Mouse (Mus musculus) forebrain, embryonic 10.5 days (tissue): ENCODE measurements at regions not wholly inside any gene's neighbourhood (a gene's known extent, or its start where the extent isn't known, plus 50 kb on each side); places are given as distances from the start of the nearest gene placed in this dataset.
A peak's percentile ranks its signal among the peaks of the same experiment; 100 is the strongest.
"Not testable (repeated sequence)": the region's sequence is repeated elsewhere in the genome, so short reads cannot be mapped to it uniquely, and the experiment has no call there.

Source experiments
- DNase-seq: peaks from one replicate; pipeline ENCODE4 v3.0.0-alpha.2; 2017; ENCODE audit warnings: low spot score; ENCODE audit errors: extremely low spot score
- H3K27ac ChIP-seq: fragments of 300-500 bp; sonication (generic); 2 replicates; pipeline ENCODE4 v1.5.1; 2016; ENCODE audit warnings: mild to moderate bottlenecking
- H3K27me3 ChIP-seq: fragments of 300-500 bp; sonication (generic); 2 replicates; pipeline ENCODE4 v1.6.1; 2016; ENCODE audit warnings: mild to moderate bottlenecking; ENCODE audit not compliant: poor library complexity, severe bottlenecking
- H3K36me3 ChIP-seq: fragments of 300-500 bp; sonication (generic); replicated peaks from 2 replicates; pipeline ENCODE4 v1.6.1; 2016; ENCODE audit warnings: mild to moderate bottlenecking, moderate library complexity
- H3K4me1 ChIP-seq: fragments of 300-500 bp; sonication (generic); 2 replicates; pipeline ENCODE4 v1.6.1; 2016
- H3K4me3 ChIP-seq: fragments of 300-500 bp; sonication (generic); 2 replicates; pipeline ENCODE4 v1.5.1; 2016; ENCODE audit warnings: mild to moderate bottlenecking, moderate library complexity
- H3K9me3 ChIP-seq: fragments of 300-500 bp; sonication (generic); 2 replicates; pipeline ENCODE4 v1.6.1; 2016; ENCODE audit warnings: mild to moderate bottlenecking, moderate library complexity
- WGBS: fragments of 180-500 bp; shearing (Covaris S2); methylation state at CpG from one replicate; pipeline ENCODE4 v1.1.7; 2016; 5-methylcytosine and 5-hydroxymethylcytosine counted together

DNA sequence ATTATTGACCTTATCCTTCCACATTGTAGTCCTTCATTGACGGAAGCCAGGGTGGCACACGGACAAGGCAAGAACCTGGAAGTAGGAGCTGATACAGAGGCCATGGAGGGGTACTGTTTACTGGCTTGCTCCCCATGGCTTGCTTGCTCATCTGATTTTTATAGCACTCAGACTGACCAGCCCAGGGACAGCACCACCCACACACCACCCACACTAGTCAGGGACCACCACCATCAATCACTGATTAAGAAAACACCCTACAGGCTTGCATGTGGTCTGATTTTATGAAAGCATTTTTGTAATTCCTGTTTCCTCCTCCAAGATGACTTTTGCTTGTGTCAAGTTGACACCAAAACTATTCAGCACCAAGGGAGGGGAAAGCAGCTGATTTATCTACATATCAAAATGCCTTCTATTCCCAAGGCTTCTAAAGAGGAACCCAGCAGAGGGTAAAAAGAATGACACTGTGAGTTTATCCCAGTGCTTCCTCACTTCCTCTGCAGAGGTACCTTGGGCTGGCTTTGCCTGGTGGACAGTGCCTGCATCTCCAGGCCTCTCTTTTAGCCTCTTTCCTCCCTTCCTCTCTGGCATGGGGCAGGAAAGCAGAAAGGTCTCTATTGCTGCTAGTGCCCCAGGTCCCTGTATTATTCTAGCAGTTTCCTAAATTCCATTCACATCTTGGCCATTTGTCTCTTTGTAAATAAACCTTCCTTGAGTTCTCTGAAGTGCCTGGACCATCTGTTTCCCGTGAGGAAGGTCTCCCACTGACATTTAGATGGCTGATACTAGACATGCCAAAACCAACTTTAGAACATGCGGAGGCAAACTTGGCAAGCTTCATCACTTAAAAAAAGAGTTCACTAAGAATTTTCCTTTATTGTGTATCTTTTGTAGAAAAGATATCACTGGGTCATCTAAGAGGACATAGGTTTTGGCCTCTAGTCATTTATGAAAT, 507.6 kb downstream of the Gja1 start:
- Histone ChIP-seq H3K36me3 (no peaks in the 10 kb centered on the region), H3K27ac (no peak overlapping the region), H3K4me1 (no peaks in the 10 kb centered on the region), H3K27me3 (no peaks in the 10 kb centered on the region), H3K9me3 (no peaks in the 10 kb centered on the region), H3K4me3 (no peak overlapping the region)
- WGBS = 87% methylated on average over 4 of the region's 4 CpGs
- no peak for DNase-seq

DNA sequence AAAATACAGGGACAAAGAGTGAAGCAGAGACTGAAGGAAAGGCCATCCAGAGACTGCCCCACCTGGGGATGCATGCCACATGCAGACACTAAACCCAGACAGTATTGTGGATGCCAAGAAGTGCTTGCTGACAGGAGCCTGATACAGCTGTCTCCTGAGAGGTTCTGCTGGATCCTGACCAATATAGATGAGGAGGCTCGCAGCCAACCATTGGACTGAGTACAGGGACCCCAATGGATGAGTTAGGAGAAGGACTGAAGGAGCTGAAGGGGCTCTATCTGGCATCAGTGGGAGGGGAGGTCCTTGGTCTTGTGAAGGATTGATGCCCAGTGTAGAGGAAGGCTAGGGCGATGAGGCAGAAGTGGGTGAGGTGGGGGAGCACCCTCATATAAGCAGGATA, 514.4 kb downstream of the Gja1 start:
- H3K9me3 ChIP-seq, DNase-seq, H3K36me3 ChIP-seq, H3K27ac ChIP-seq, H3K27me3 ChIP-seq, H3K4me3 ChIP-seq: not testable (repeated sequence)
- WGBS = 95% methylated on average over 2 of the region's 2 CpGs
- H3K4me1 ChIP-seq = peaks cover 15% of the 10 kb centered on the region

DNA sequence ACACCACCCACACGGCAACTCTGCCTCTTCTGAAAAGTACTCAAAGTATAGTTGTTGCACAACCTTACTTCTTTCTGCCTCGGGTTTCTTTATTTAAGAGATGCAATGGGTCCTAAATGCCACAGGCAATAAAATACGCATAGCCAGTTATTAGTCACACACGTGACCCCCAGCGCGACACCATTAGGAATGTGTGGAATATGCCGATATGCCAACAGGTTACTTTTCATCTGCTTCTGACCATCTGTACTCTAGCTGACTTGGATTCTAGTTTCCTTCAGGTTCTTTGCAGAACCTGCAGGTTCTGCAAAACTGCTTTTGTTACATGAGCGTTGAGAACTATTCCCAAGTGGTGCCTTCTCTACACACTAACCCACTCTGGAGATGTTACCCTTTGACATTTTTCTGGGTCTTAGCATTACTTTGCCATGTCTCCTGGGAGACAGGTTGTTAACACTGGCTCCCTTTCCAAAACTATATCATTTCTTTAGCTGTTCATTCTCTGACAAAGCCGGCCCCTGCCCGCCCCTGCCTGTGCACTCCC, 515.6 kb downstream of the Gja1 start:
- H3K36me3 ChIP-seq = no peaks in the 10 kb centered on the region
- H3K4me3 ChIP-seq = 0 out of 2 replicates have a peak overlapping the region, but pooled peaks have one; percentile 8
- H3K27me3 ChIP-seq = no peaks in the 10 kb centered on the region
- DNase-seq = no peak
- H3K27ac ChIP-seq = peak overlapping the region; percentile 73
- 66% methylated on average over 10 of the region's 10 CpGs for WGBS
- H3K9me3 ChIP-seq = no peaks in the 10 kb centered on the region
- peaks cover 15% of the 10 kb centered on the region for H3K4me1 ChIP-seq

DNA sequence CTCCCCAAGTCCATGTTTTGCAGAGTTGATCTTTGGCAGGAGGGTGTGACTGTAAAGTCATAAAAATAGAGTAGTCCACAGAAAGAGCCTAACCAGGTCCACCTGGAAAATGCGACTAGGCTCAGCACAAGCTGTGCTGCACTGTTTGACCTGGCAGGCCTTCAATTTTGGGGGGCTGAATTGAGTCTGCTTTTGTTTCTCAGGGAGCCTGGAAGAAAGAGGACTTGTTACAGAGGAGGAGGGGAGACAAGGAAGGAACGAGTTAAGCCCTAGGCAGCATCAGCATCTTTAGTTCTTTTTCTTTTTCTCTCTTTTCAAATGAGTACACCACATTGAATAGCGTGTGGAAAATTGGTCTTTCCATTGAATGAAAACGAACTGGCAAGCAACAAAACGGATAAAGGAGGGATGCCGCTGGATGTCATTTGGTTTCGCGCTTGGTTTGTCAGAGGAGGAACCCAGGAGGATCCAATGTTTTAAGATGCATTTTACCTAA, 516.1 kb downstream of the Gja1 start:
- peak overlapping the region; percentile 73 for H3K27ac ChIP-seq
- 7% methylated on average over 8 of the region's 8 CpGs for WGBS
- no peaks in the 10 kb centered on the region for H3K27me3 ChIP-seq
- H3K9me3 ChIP-seq = no peaks in the 10 kb centered on the region
- H3K36me3 ChIP-seq = no peaks in the 10 kb centered on the region
- no peak for DNase-seq
- H3K4me3 ChIP-seq = peak overlapping the region; percentile 8
- H3K4me1 ChIP-seq = peaks cover 15% of the 10 kb centered on the region

DNA sequence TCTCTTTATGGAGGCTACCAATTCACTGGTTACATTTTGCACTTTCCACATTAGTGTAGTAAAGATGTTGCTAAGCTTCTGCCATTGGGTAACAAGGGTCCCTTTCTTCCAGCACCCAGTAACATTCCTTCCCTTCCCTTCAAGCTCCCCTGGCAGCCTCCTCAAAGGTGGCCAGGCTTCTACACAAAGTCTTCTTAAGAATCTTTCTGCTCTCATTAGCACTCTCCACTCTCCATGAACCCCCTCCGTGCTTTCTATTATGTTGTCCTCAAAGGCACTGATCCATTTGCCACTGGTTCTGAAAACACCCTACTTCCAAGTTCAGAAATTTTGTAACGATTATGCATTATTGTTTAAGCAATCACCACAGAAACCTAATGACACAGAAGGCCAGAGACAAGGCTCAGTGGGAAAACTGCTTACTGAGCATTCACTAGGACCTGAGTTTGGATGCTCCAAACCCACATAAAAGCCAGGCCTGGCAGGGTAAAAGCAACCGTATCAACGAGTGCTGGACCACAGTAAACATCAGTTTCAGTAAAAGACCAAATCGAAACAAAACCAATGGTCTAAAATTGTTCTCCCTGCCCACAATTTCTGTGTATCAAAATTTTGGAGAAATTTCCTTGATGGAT, 522.6 kb downstream of the Gja1 start:
- DNase-seq = no peak
- no peak overlapping the region for H3K4me3 ChIP-seq
- no peaks in the 10 kb centered on the region for H3K9me3 ChIP-seq
- 50% methylated on average over 5 of the region's 5 CpGs for WGBS
- peaks cover 13% of the 10 kb centered on the region for H3K4me1 ChIP-seq
- no peak overlapping the region for H3K27ac ChIP-seq
- no peaks in the 10 kb centered on the region for H3K36me3 ChIP-seq
- no peaks in the 10 kb centered on the region for H3K27me3 ChIP-seq

DNA sequence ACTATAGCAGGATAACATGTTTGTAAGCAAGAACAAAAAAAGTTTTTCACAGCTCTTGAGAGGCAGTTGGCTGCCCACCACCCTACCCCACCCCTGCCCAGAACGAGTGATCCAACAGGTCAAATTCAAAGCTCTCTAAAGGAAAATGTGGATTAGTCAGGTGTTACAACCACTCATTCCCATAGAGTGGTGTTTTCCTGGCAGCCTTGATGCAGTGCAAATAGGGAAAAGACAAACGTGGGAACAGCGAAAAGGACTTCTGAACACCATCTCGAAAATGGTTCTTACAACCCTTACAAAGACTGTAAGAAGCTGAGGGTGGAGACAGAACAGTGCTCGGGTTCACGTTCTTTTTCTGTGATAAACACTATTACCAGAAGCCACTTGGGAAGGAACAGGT, 523.8 kb downstream of the Gja1 start:
- H3K36me3 ChIP-seq = no peaks in the 10 kb centered on the region
- H3K4me3 ChIP-seq = no peak overlapping the region
- no peak for DNase-seq
- no peak overlapping the region for H3K27ac ChIP-seq
- H3K4me1 ChIP-seq = peaks cover 13% of the 10 kb centered on the region
- H3K27me3 ChIP-seq = no peaks in the 10 kb centered on the region
- 89% methylated on average over 6 of the region's 6 CpGs for WGBS
- no peaks in the 10 kb centered on the region for H3K9me3 ChIP-seq

DNA sequence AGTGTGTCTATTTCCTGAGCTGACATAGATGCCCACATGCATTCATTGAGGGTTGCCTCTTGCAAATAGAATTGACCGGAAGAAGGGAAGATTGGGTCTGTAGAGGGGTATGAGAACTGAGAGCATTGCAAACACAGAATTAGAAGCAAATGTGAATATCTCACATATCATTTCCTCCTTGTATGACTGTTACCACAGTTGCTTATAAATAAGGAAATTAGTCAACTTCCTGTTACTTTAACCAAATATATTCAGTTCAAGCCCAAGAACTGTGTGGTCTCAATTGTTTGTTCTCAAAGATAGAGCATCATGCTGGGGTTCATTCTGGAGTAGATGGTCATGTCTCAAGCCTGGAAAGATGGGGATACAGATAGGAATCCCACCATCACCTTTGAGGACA, 535.6 kb downstream of the Gja1 start:
- WGBS = 89% methylated on average over 1 of the region's 1 CpGs
- no peak overlapping the region for H3K27ac ChIP-seq
- no peaks in the 10 kb centered on the region for H3K9me3 ChIP-seq
- peaks cover 9% of the 10 kb centered on the region; the same call in 1 of the 2 replicates for H3K4me1 ChIP-seq
- no peaks in the 10 kb centered on the region for H3K27me3 ChIP-seq
- no peaks in the 10 kb centered on the region for H3K36me3 ChIP-seq
- H3K4me3 ChIP-seq = no peak overlapping the region
- DNase-seq = no peak

DNA sequence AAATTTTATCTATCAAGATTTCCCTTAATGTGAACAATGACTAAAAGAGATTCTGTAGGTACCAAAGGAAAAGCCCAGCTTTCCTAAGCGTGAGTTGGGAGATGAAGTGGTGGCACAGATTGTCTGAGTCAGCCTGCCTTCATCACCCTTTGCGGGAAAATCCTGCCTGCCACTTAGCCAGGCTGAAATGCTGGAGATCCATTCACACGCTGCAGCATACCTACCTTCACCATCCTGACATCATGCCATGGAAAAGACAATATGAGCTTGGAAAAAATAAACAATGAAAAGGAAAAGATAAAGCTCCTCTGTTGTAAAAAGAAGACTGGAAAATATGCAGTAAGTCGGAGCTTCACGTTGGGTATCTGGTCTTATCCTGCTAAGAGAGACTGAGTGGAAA, 537.0 kb downstream of the Gja1 start:
- no peak overlapping the region for H3K4me3 ChIP-seq
- no peak for DNase-seq
- H3K36me3 ChIP-seq = no peaks in the 10 kb centered on the region
- 85% methylated on average over 5 of the region's 5 CpGs for WGBS
- no peak overlapping the region for H3K27ac ChIP-seq
- H3K4me1 ChIP-seq = peaks cover 9% of the 10 kb centered on the region; the same call in 1 of the 2 replicates
- no peaks in the 10 kb centered on the region for H3K9me3 ChIP-seq
- no peaks in the 10 kb centered on the region for H3K27me3 ChIP-seq

DNA sequence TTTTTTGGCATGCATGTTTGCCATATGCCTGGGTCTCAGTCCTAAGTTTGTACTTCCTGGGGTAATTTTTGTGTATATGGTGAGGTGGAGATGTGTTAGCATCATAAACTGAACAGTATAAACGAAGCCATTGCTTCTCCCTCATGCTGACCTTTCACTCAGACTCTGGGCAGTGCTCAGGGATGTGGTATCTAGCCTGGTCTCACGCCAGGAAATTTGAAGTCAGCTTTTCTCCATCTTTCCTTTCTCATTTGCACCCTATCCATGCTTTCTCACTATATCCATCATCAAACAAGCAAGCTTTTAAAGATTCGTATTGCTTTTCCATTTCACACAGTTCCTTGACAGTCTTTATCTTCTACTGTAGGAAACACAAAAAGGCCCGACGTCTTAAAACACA, 541.3 kb downstream of the Gja1 start:
- Histone ChIP-seq H3K27ac (no peak overlapping the region), H3K4me3 (no peak overlapping the region), H3K36me3 (no peaks in the 10 kb centered on the region), H3K9me3 (no peaks in the 10 kb centered on the region), H3K4me1 (peaks cover 12% of the 10 kb centered on the region), H3K27me3 (no peaks in the 10 kb centered on the region)
- WGBS = 81% methylated on average over 5 of the region's 5 CpGs
- no peak for DNase-seq

DNA sequence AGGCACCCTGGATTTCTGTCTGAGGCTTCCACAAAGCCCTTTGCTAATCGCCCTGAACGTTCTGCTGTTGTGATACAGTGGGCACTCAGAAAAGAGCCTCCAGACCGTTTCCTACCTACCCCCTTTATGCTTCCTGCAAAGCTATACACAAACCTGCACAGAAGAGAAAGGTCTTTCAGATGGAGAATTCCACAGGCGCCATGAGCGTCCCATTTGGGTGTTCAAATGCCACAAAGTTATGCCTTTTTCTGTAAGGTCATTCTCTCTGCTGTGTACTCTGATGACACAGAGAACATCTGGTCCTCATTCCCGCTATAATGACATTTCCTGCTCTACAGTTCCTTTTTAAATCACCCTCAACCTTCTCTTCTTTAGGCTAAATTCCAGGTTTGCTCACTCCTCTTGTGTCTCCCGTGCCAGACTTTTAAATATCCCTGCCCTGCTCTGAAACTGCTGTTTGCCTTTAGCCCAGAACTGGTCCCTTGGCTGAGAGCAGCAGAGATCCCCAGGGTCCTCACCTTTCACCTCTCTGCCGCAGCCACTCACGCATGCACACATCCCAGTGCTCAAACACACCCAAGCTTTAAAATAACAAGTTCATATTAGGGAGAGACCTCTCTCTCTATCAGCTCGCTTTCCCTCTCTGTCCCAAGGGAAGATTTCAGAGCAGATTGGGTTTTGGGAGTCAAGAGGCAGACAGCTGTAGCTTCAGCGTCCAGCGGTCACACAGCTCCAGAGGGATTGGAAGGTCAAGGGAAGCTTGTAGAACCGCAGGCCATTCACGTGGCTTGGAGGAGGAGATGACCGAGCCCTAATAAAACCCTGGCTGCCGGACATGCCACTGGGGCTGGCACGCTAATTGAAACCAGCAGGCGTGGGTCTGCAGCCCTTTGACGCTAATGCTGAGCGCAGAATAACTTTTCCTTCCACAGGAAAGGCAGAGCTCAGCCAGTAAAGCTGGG, 543.9 kb downstream of the Gja1 start:
- Histone ChIP-seq H3K4me3 (no peak overlapping the region), H3K9me3 (no peaks in the 10 kb centered on the region), H3K27ac (peak overlapping the region; percentile 73), H3K36me3 (no peaks in the 10 kb centered on the region), H3K4me1 (peaks cover 12% of the 10 kb centered on the region), H3K27me3 (no peaks in the 10 kb centered on the region)
- 46% methylated on average over 20 of the region's 20 CpGs for WGBS
- peak; percentile 66 for DNase-seq

DNA sequence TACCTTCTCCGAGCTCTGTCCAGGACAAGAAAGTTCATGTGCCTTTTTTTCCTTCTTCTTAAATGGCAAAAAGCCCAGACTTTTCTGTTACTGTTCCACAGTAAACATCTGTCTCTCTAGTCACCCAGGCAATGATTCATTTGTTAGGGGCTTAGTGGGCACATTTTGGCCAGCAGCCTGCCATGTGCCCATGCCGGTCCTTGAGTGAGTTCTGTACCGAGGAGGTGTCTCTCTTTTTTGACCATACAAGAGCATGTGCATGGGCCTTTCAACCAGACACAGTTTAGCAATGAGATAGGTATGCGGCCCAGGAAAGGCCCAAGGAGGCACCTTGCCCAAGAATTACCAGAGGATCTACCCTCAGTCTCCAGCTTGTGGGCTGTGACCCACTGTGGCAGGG, 551.0 kb upstream of the Hsf2 start:
- Histone ChIP-seq H3K36me3 (no peaks in the 10 kb centered on the region), H3K9me3 (no peaks in the 10 kb centered on the region), H3K4me1 (no peaks in the 10 kb centered on the region), H3K27ac (no peak overlapping the region), H3K4me3 (no peak overlapping the region), H3K27me3 (no peaks in the 10 kb centered on the region)
- WGBS = 90% methylated on average over 4 of the region's 4 CpGs
- DNase-seq = no peak

DNA sequence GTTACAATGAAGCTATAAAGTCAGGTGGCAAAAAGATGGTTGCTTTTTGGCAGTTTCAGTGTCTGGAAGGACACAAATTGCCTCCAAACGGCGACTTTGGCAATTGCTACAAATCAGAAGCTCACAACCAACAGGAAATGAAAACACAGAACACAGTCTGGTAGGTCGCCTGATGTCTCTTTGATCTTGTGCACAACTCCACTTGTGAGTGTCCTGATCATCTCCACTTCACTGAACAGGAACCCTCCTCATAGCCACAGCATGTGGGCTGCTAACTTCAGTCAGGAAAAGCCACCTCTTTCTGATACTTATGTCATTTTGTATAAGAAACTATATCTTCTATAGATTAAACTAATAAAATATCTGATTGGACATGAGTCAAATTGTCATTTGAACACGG, 544.2 kb upstream of the Hsf2 start:
- no peak overlapping the region for H3K4me3 ChIP-seq
- no peaks in the 10 kb centered on the region for H3K36me3 ChIP-seq
- no peaks in the 10 kb centered on the region for H3K27me3 ChIP-seq
- no peak for DNase-seq
- no peak overlapping the region for H3K27ac ChIP-seq
- peaks cover 9% of the 10 kb centered on the region; the same call in 1 of the 2 replicates for H3K4me1 ChIP-seq
- no peaks in the 10 kb centered on the region for H3K9me3 ChIP-seq
- WGBS = 54% methylated on average over 4 of the region's 4 CpGs
